Mouse (Mus musculus): ENCODE measurements around the gene Itgb3.

GRCm38 (mm10) chr11:104611579-104612151 is 3.9 kb downstream of the Itgb3 start:
- TF ChIP-seq CTCF (IDR thresholded peaks at IDR 0.05; ENCODE audit: low read depth) = no peak
- peak; percentile 56; the same call in 1 of the 2 replicates for TF ChIP-seq EP300 (IDR thresholded peaks at IDR 0.05; ENCODE audit: low read depth)

All from liver, postnatal 0 days (tissue).